Mouse (Mus musculus): ENCODE results near the gene Olfr203. TPM values are rescaled to one million over a fixed set of nuclear protein-coding genes. Genes with fewer than 3 reads are reported as not detected.

Olfr203 gene
- polyA plus RNA-seq, 1 experiment: not detected

- Histone ChIP-seq H3ac (ENCODE audit: control insufficient read depth, insufficient read length) (no peak within 1 kb of the TSS), H3K4me3 (no peak within 1 kb of the TSS), H3K4me2 (ENCODE audit: low read depth) (no peak within 1 kb of the TSS), H3K79me2 (ENCODE audit: control insufficient read depth, insufficient read depth) (no peaks in the 10 kb centered on the region), H3K36me3 (ENCODE audit: control insufficient read depth, insufficient read depth) (no peaks in the 10 kb centered on the region), H3K27me3 (ENCODE audit: control insufficient read depth, insufficient read depth, insufficient read length) (no peaks in the 10 kb centered on the region)
- TF ChIP-seq E2F4 (IDR thresholded peaks at IDR 0.05; ENCODE audit: insufficient read depth): no peak
- no peak for TF ChIP-seq POLR2A (IDR thresholded peaks at IDR 0.05; ENCODE audit: insufficient read length, low read depth)
- no peak for TF ChIP-seq MAX (IDR thresholded peaks at IDR 0.05; ENCODE audit: low read depth)
- TF ChIP-seq CEBPB (IDR thresholded peaks at IDR 0.05; ENCODE audit: insufficient read depth, poor library complexity, severe bottlenecking): no peak
Observed at GRCm38 (mm10) chr16:59331038-59331437, 32.4 kb downstream of the Olfr203 start, which contains the start of gene Olfr205. Olfr205 (minus strand) TSS chr16:59331138.

- Histone ChIP-seq H3K4me2 (ENCODE audit: low read depth) (no peak within 1 kb of the TSS), H3ac (ENCODE audit: control insufficient read depth, insufficient read length) (no peak within 1 kb of the TSS), H3K36me3 (ENCODE audit: control insufficient read depth, insufficient read depth) (no peaks in the 10 kb centered on the region), H3K27me3 (ENCODE audit: control insufficient read depth, insufficient read depth, insufficient read length) (no peaks in the 10 kb centered on the region), H3K79me2 (ENCODE audit: control insufficient read depth, insufficient read depth) (no peaks in the 10 kb centered on the region), H3K4me3 (no peak within 1 kb of the TSS)
- no peak for TF ChIP-seq MAX (IDR thresholded peaks at IDR 0.05; ENCODE audit: low read depth)
- no peak for TF ChIP-seq TCF12 (IDR thresholded peaks at IDR 0.05; ENCODE audit: insufficient read depth, poor library complexity, severe bottlenecking)
- TF ChIP-seq CEBPB (IDR thresholded peaks at IDR 0.05; ENCODE audit: insufficient read depth, poor library complexity, severe bottlenecking): no peak
- TF ChIP-seq MYOD1 (IDR thresholded peaks at IDR 0.05; ENCODE audit: control insufficient read depth in 1 of 3, insufficient read length in 2 of 3, low read depth in 2 of 3): no peak
- no peak for TF ChIP-seq TCF3 (IDR thresholded peaks at IDR 0.05; ENCODE audit: insufficient read length, low read depth)
- no peak for TF ChIP-seq MYOG (IDR thresholded peaks at IDR 0.05; ENCODE audit: control insufficient read depth in 1 of 3, insufficient read depth in 1 of 3, insufficient read length in 2 of 3, low read depth in 2 of 3)
- no peak for TF ChIP-seq POLR2AphosphoS2 (IDR thresholded peaks at IDR 0.05; ENCODE audit: insufficient read length, low read depth)
- TF ChIP-seq SRF (IDR thresholded peaks at IDR 0.05; ENCODE audit: control insufficient read depth, insufficient read length, low read depth): no peak
- TF ChIP-seq REST (IDR thresholded peaks at IDR 0.05; ENCODE audit: insufficient read depth, insufficient read length): no peak
- TF ChIP-seq E2F4 (IDR thresholded peaks at IDR 0.05; ENCODE audit: insufficient read depth): no peak
- TF ChIP-seq POLR2A (IDR thresholded peaks at IDR 0.05; ENCODE audit: insufficient read length, low read depth): no peak
- TF ChIP-seq USF1 (IDR thresholded peaks at IDR 0.05; ENCODE audit: low read depth): no peak
Observed at GRCm38 (mm10) chr16:59349146-59349545, 50.5 kb downstream of the Olfr203 start, which contains the start of gene Olfr206. Olfr206 (minus strand) TSS chr16:59349246.

Other genes starting within 250 kb of the Olfr203 start
- gene Olfr190, start 220.9 kb upstream of the Olfr203 start, polyA plus RNA-seq (2012; fragmentation: generic; extraction: Trizol): not detected
- gene Olfr191, start 209.1 kb upstream of the Olfr203 start, polyA plus RNA-seq (2012; fragmentation: generic; extraction: Trizol): not detected
- gene Olfr193, start 187.0 kb upstream of the Olfr203 start, polyA plus RNA-seq (2012; fragmentation: generic; extraction: Trizol): not detected
- gene Olfr194, start 177.8 kb upstream of the Olfr203 start, polyA plus RNA-seq (2012; fragmentation: generic; extraction: Trizol): not detected
- not detected for gene Olfr195, start 151.8 kb upstream of the Olfr203 start, polyA plus RNA-seq (2012; fragmentation: generic; extraction: Trizol)
- not detected for gene Olfr196, start 128.4 kb upstream of the Olfr203 start, polyA plus RNA-seq (2012; fragmentation: generic; extraction: Trizol)
- gene Olfr198, start 95.3 kb upstream of the Olfr203 start, polyA plus RNA-seq (2012; fragmentation: generic; extraction: Trizol): not detected
- gene Olfr199, start 79.1 kb upstream of the Olfr203 start, polyA plus RNA-seq (2012; fragmentation: generic; extraction: Trizol): not detected
- gene Olfr201, start 26.2 kb upstream of the Olfr203 start, polyA plus RNA-seq (2012; fragmentation: generic; extraction: Trizol): not detected
- gene Olfr202, start 12.1 kb upstream of the Olfr203 start, polyA plus RNA-seq (2012; fragmentation: generic; extraction: Trizol): not detected
- not detected for gene Olfr204, start 19.4 kb downstream of the Olfr203 start, polyA plus RNA-seq (2012; fragmentation: generic; extraction: Trizol)
- not detected for gene Olfr205, start 32.3 kb downstream of the Olfr203 start, polyA plus RNA-seq (2012; fragmentation: generic; extraction: Trizol)
- not detected for gene Olfr206, start 50.4 kb downstream of the Olfr203 start, polyA plus RNA-seq (2012; fragmentation: generic; extraction: Trizol)
- not detected for gene Olfr209, start 65.1 kb downstream of the Olfr203 start, polyA plus RNA-seq (2012; fragmentation: generic; extraction: Trizol)
- not detected for gene Gabrr3, start 108.5 kb downstream of the Olfr203 start, polyA plus RNA-seq (2012; fragmentation: generic; extraction: Trizol)
- gene Riox2, start 172.9 kb downstream of the Olfr203 start, polyA plus RNA-seq (2012; fragmentation: generic; extraction: Trizol): 20.8 TPM